Comparison of ENCODE assay signal across 19 mouse cellular contexts in genomic region chrX:159676242-159676641, GRCm38 (mm10). TPM values are rescaled to one million over a fixed set of nuclear protein-coding genes. Genes with fewer than 3 reads are reported as not detected.
DNase-seq lines count a peak whose midpoint lies in the region; ATAC-seq and TF ChIP-seq lines count a peak whose summit lies in the region.
"Had no signal": no experiment of that assay in that cellular context is flagged by ENCODE, and none has a peak within 500 bp of the region (broad histone marks: within the 10 kb centered on the region; RNA-seq: fewer than 3 reads in every experiment).

No protein-coding gene starts in this region.

- peaks cover 5% of the 10 kb centered on the region; the same call in 1 of the 2 replicates for H3K27me3 ChIP-seq in liver, embryonic 12.5 days (replicated peaks)
- 0 out of 2 replicates have a peak, but pooled peaks cover 3% of the 10 kb centered on the region for H3K27me3 ChIP-seq in liver, embryonic 11.5 days (replicated peaks; ENCODE audit: control insufficient read depth, insufficient read depth, low read length)
- no peaks in the 10 kb centered on the region for H3K27me3 ChIP-seq in MEL (ENCODE audit: control insufficient read depth in 1 of 2, insufficient read depth in 2 of 2, low read length in 2 of 2)
- H3K27me3 ChIP-seq in forebrain, embryonic 12.5 days: peaks cover 17% of the 10 kb centered on the region
- H3K27me3 ChIP-seq: heart, embryonic 13.5 days had no signal

- no peak for TF ChIP-seq RAD21 in MEL (IDR thresholded peaks at IDR 0.05; ENCODE audit: low read depth, low read length)

- no peak overlapping the region for H3K9ac ChIP-seq in liver, embryonic 12.5 days
- no peak overlapping the region for H3K9ac ChIP-seq in liver, embryonic 11.5 days (ENCODE audit: low read depth, low read length)
- H3K9ac ChIP-seq in MEL (ENCODE audit: control insufficient read depth, low read depth, low read length, poor library complexity, severe bottlenecking): peak overlapping the region; percentile 58
- no peak overlapping the region for H3K9ac ChIP-seq in forebrain, embryonic 12.5 days
- H3K9ac ChIP-seq: heart, embryonic 13.5 days; hindbrain, embryonic 12.5 days; limb, embryonic 13.5 days had no signal

- TF ChIP-seq POLR2A in MEL (IDR thresholded peaks at IDR 0.05; ENCODE audit: control insufficient read depth in 1 of 2, insufficient read depth in 1 of 2, low read depth in 1 of 2, low read length in 2 of 2, poor library complexity in 1 of 2): no peak

- no peak overlapping the region for H3K27ac ChIP-seq in liver, embryonic 12.5 days
- no peak overlapping the region for H3K27ac ChIP-seq in liver, embryonic 11.5 days (ENCODE audit: low read depth, low read length)
- H3K27ac ChIP-seq in MEL (ENCODE audit: control insufficient read depth, low read depth, low read length): peak overlapping the region; percentile 91
- no peak overlapping the region for H3K27ac ChIP-seq in forebrain, embryonic 12.5 days
- H3K27ac ChIP-seq: embryonic facial prominence, embryonic 10.5 days; heart, embryonic 13.5 days; hindbrain, embryonic 12.5 days; left cerebral cortex, adult 2 months; limb, embryonic 13.5 days had no signal

- no peak overlapping the region for H3K4me3 ChIP-seq in liver, embryonic 12.5 days
- no peak overlapping the region for H3K4me3 ChIP-seq in liver, embryonic 11.5 days (ENCODE audit: low read depth, low read length)
- H3K4me3 ChIP-seq in MEL (ENCODE audit: control insufficient read depth in 1 of 2, insufficient read depth in 1 of 2, low read depth in 2 of 2, low read length in 2 of 2): peak overlapping the region in 1 of 2 experiments; percentile 19; a peak in 1 of 4 replicates
- no peak overlapping the region for H3K4me3 ChIP-seq in forebrain, embryonic 12.5 days (replicated peaks)
- H3K4me3 ChIP-seq: embryonic facial prominence, embryonic 10.5 days; heart, embryonic 13.5 days; hindbrain, embryonic 12.5 days; left cerebral cortex, adult 2 months; limb, embryonic 13.5 days had no signal

- H3K36me3 ChIP-seq in liver, embryonic 12.5 days: no peaks in the 10 kb centered on the region
- no peaks in the 10 kb centered on the region for H3K36me3 ChIP-seq in liver, embryonic 11.5 days (ENCODE audit: control insufficient read depth, insufficient read depth, low read length)
- H3K36me3 ChIP-seq in MEL (ENCODE audit: control insufficient read depth in 1 of 2, insufficient read depth in 2 of 2, low read length in 2 of 2): peaks cover 0 to 34% of the 10 kb centered on the region in 2 experiments; a peak in 2 of 4 replicates
- H3K36me3 ChIP-seq in forebrain, embryonic 12.5 days (replicated peaks): no peaks in the 10 kb centered on the region
- H3K36me3 ChIP-seq: embryonic facial prominence, embryonic 10.5 days; heart, embryonic 13.5 days; hindbrain, embryonic 12.5 days; limb, embryonic 13.5 days had no signal

- peak; percentile 65 to 70 for TF ChIP-seq EP300 in MEL (IDR thresholded peaks at IDR 0.05; ENCODE audit: low read depth in 1 of 2, low read length in 2 of 2)

- DNase-seq in liver, embryonic 11.5 days (ENCODE audit: low spot score): no peak
- DNase-seq in MEL (ENCODE audit: low read depth, low spot score): peak; percentile 90
- DNase-seq in thymus, postnatal 25 days: peak; percentile 37
- DNase-seq in c-Kit-positive CD71-positive TER-119-positive erythroid progenitor cells, embryonic 14.5 days (ENCODE audit: low spot score): no peak
- no peak for DNase-seq in cerebellum, adult 9-10 months
- DNase-seq: adrenal gland, adult 2 months; cerebellum, adult 8-10 months; gastrocnemius, postnatal 14 days; kidney, postnatal 36 days had no signal

- ATAC-seq in liver, embryonic 12.5 days: no peak; the same call in 1 of the 2 replicates
- ATAC-seq in liver, embryonic 11.5 days (replicated peaks; ENCODE audit: low FRiP score): no peak
- peak; percentile 75 for ATAC-seq in megakaryocyte, adult 5-6 weeks (ENCODE audit: poor library complexity, severe bottlenecking)
- no peak for ATAC-seq in forebrain, embryonic 12.5 days (ENCODE audit: low FRiP score)
- ATAC-seq: intestine, embryonic 16.5 days; Patski had no signal

- TF ChIP-seq CTCF in MEL (IDR thresholded peaks at IDR 0.05 in 2 of 3, conservative IDR thresholded peaks at IDR 0.05 in 1 of 3; ENCODE audit: control insufficient read depth in 1 of 3, insufficient read depth in 1 of 3, low read depth in 2 of 3, low read length in 3 of 3, poor library complexity in 1 of 3, severe bottlenecking in 1 of 3): no peak

- H3K4me1 ChIP-seq in liver, embryonic 12.5 days: peaks cover 29% of the 10 kb centered on the region
- no peaks in the 10 kb centered on the region for H3K4me1 ChIP-seq in liver, embryonic 11.5 days (replicated peaks; ENCODE audit: control insufficient read depth, insufficient read depth, low read length)
- peaks cover 24 to 27% of the 10 kb centered on the region in 2 experiments for H3K4me1 ChIP-seq in MEL (ENCODE audit: control insufficient read depth in 1 of 2, insufficient read depth in 2 of 2, low read length in 2 of 2)
- no peaks in the 10 kb centered on the region for H3K4me1 ChIP-seq in forebrain, embryonic 12.5 days
- H3K4me1 ChIP-seq: hindbrain, embryonic 12.5 days; limb, embryonic 13.5 days had no signal

- H3K9me3 ChIP-seq in liver, embryonic 12.5 days (replicated peaks): no peaks in the 10 kb centered on the region
- no peaks in the 10 kb centered on the region for H3K9me3 ChIP-seq in liver, embryonic 11.5 days (ENCODE audit: control insufficient read depth, low read length)
- H3K9me3 ChIP-seq in MEL (replicated peaks; ENCODE audit: insufficient read depth, low read length): no peaks in the 10 kb centered on the region
- H3K9me3 ChIP-seq in forebrain, embryonic 12.5 days: no peaks in the 10 kb centered on the region
- H3K9me3 ChIP-seq: embryonic facial prominence, embryonic 10.5 days; heart, embryonic 13.5 days; hindbrain, embryonic 12.5 days; limb, embryonic 13.5 days had no signal

- H3K79me2 ChIP-seq in MEL (ENCODE audit: control insufficient read depth, insufficient read depth, low read length, poor library complexity): peaks cover 2% of the 10 kb centered on the region; the same call in 1 of the 2 replicates

- 10% methylated on average over 2 of the region's 2 CpGs for WGBS in liver, embryonic 12.5 days (ENCODE audit: insufficient replicate concordance)
- 12% methylated on average over 2 of the region's 2 CpGs for WGBS in liver, embryonic 11.5 days
- 30% methylated on average over 2 of the region's 2 CpGs for WGBS in forebrain, embryonic 12.5 days

- H3K4me2 ChIP-seq in liver, embryonic 12.5 days: peak overlapping the region; percentile 20; the same call in 1 of the 2 replicates
- no peak overlapping the region; the same call in 1 of the 2 replicates for H3K4me2 ChIP-seq in liver, embryonic 11.5 days
- no peak overlapping the region for H3K4me2 ChIP-seq in forebrain, embryonic 12.5 days
- H3K4me2 ChIP-seq: heart, embryonic 13.5 days; hindbrain, embryonic 12.5 days; limb, embryonic 13.5 days had no signal

TF ChIP-seq in MEL, 35 proteins besides CTCF, POLR2A, EP300 and RAD21 (continues in another document):
- no peak for TF ChIP-seq MEF2A (IDR thresholded peaks at IDR 0.05; ENCODE audit: extremely low read depth, insufficient replicate concordance, low read depth, low read length, poor library complexity, severe bottlenecking)
- TF ChIP-seq ETS1 (IDR thresholded peaks at IDR 0.05; ENCODE audit: low read depth, low read length): peak; percentile 91
- no peak for TF ChIP-seq TAL1 (IDR thresholded peaks at IDR 0.05; ENCODE audit: low read length)
- peak; percentile 68 for TF ChIP-seq TCF12 (IDR thresholded peaks at IDR 0.05; ENCODE audit: low read depth, low read length)
- no peak for TF ChIP-seq POLR2AphosphoS5 (IDR thresholded peaks at IDR 0.05; ENCODE audit: borderline replicate concordance, low read depth, low read length)
- TF ChIP-seq HCFC1 (IDR thresholded peaks at IDR 0.05; ENCODE audit: low read depth, low read length): peak; percentile 46; the same call in 1 of the 2 replicates
- TF ChIP-seq ELF1 (IDR thresholded peaks at IDR 0.05; ENCODE audit: low read depth, low read length): 0 out of 2 replicates have a peak, but pooled peaks have one; percentile 15
- TF ChIP-seq MAFK (IDR thresholded peaks at IDR 0.05; ENCODE audit: borderline replicate concordance, low read depth, low read length): no peak
- TF ChIP-seq JUND (IDR thresholded peaks at IDR 0.05; ENCODE audit: low read depth, low read length): no peak
- TF ChIP-seq TBP (IDR thresholded peaks at IDR 0.05; ENCODE audit: low read depth, low read length): 0 out of 2 replicates have a peak, but pooled peaks have one; percentile 14
- no peak for TF ChIP-seq ZC3H11A (IDR thresholded peaks at IDR 0.05; ENCODE audit: low read depth, low read length)
- no peak for TF ChIP-seq ZMIZ1 (IDR thresholded peaks at IDR 0.05; ENCODE audit: low read depth, low read length)
- no peak for TF ChIP-seq KAT2A (conservative IDR thresholded peaks at IDR 0.05; ENCODE audit: low read depth, low read length)
- TF ChIP-seq POLR2AphosphoS2 (IDR thresholded peaks at IDR 0.05; ENCODE audit: low read length): no peak
- no peak for TF ChIP-seq USF1 (IDR thresholded peaks at IDR 0.05; ENCODE audit: low read depth, low read length)
- TF ChIP-seq CHD2 (IDR thresholded peaks at IDR 0.05; ENCODE audit: low read length): no peak
- peak; percentile 73; the same call in 1 of the 2 replicates for TF ChIP-seq CHD1 (IDR thresholded peaks at IDR 0.05; ENCODE audit: low read depth, low read length)
- peak; percentile 91 for TF ChIP-seq GATA1 (IDR thresholded peaks at IDR 0.05; ENCODE audit: low read depth, low read length)
- TF ChIP-seq ZNF384 (IDR thresholded peaks at IDR 0.05; ENCODE audit: low read depth, low read length): peak; percentile 77
- no peak for TF ChIP-seq E2F4 (IDR thresholded peaks at IDR 0.05; ENCODE audit: borderline replicate concordance, low read depth, low read length)
- TF ChIP-seq NELFE (IDR thresholded peaks at IDR 0.05; ENCODE audit: low read depth, low read length): no peak
- TF ChIP-seq USF2 (IDR thresholded peaks at IDR 0.05; ENCODE audit: borderline replicate concordance in 1 of 2, insufficient read depth in 1 of 2, low read depth in 1 of 2, low read length in 2 of 2): no peak
- no peak; the same call in 1 of the 2 replicates for TF ChIP-seq MXI1 (IDR thresholded peaks at IDR 0.05; ENCODE audit: low read depth, low read length)

RNA-seq across cellular contexts. Expression of gene Sh3kbp1, which starts 49.2 kb away (rescaled TPM):
- polyA plus RNA-seq in liver, embryonic 12.5 days (2016; fragmentation: Nextera tagmentation; extraction: Ambion mirVana): 16.1 and 16.8 TPM in 2 replicates
- polyA plus RNA-seq in liver, embryonic 11.5 days (2014; fragmentation: Nextera tagmentation; extraction: Ambion mirVana): 23.9 and 24.5 TPM in 2 replicates
- 16.0 and 18.6 TPM in 2 replicates for total RNA-seq in MEL (2012; rRNA removed)
- 10 to 100 TPM in 1 of 2 experiments, not detected in 1; 37.7 TPM for polyA plus RNA-seq in MEL (2012; ENCODE audit: insufficient read depth in 1 of 2, insufficient read length in 2 of 2, low read depth in 1 of 2, low replicate concordance in 2 of 2, missing spikeins in 1 of 2)
- total RNA-seq in megakaryocyte, adult 5-6 weeks (2015): 154 TPM in 2 replicates
- 191 and 195 TPM in 2 replicates for total RNA-seq in megakaryocyte, adult 5-6 weeks (2017)
- 31.1 and 31.2 TPM in 2 replicates for polyA plus RNA-seq in forebrain, embryonic 12.5 days (2016; fragmentation: Nextera tagmentation; extraction: Ambion mirVana)

Comparison
In these comparisons a context has a peak if more than half of its experiments do, and no peak if none do; other contexts are left out.
1. DNase-seq: peak in MEL (single experiment) and thymus, postnatal 25 days (single experiment); none in liver, embryonic 11.5 days (single experiment), c-Kit-positive CD71-positive TER-119-positive erythroid progenitor cells, embryonic 14.5 days (single experiment) and cerebellum, adult 9-10 months (single experiment).